Mouse (Mus musculus) inflammation-experienced regulatory T-cells, adult 6 months (primary cell): ENCODE data around the gene C1qtnf6. TPM values are rescaled to one million over a fixed set of nuclear protein-coding genes. Genes with fewer than 3 reads are reported as not detected.

ENCODE experiments used
- ATAC-seq: one replicate; pipeline ENCODE4 v1.8.0; 2017
- polyA plus RNA-seq, 3 experiments: library from polyadenylated mRNA; unstranded; fragments of 100-300 nt; shearing (Covaris generic); gene quantifications; one replicate each; pipeline ENCODE4 v1.2.1; 2017

The C1qtnf6 gene
- 10 to 100 TPM in 1 of 3 experiments, 1 to 10 TPM in 2; 7.7 to 24.3 (median 8.0) TPM for polyA plus RNA-seq

GRCm38 (mm10) chr15:78530671-78531450, at the start of gene C1qtnf6:
TSS of gene C1qtnf6 (minus strand) at chr15:78531416.
- ATAC-seq: no peak

DNA sequence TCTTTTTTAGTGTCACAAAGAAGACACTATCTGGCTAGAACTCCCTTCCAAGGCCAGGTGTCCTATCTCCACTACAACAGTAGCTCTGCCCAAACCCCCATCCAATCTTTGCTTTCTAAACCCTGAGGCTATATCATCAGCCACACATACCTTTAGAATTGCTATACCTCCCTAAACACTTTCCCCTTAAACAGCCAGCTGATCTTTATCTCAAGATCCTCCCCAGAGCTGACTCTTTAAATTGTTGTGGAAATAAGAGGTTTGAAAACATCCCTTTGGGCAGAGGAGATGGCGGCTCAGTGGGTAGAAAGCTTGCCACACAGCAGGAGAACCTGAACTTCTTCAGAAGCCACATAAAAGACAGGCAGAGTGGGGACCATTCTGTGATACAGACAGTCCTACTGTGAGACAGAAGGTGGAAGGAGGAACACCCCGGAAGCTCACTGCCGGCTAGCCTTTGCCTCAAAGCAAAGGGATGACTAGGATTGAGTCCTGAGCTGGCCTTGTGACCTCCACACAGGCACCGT, 45.1 kb upstream of the C1qtnf6 start:
- peak; percentile 37 for ATAC-seq

GRCm38 (mm10) chr15:78572658-78573397, 41.6 kb upstream of the C1qtnf6 start, which contains the start of gene Rac2:
TSS of gene Rac2 (minus strand) at chr15:78572783.
- peak; percentile 52 for ATAC-seq

DNA sequence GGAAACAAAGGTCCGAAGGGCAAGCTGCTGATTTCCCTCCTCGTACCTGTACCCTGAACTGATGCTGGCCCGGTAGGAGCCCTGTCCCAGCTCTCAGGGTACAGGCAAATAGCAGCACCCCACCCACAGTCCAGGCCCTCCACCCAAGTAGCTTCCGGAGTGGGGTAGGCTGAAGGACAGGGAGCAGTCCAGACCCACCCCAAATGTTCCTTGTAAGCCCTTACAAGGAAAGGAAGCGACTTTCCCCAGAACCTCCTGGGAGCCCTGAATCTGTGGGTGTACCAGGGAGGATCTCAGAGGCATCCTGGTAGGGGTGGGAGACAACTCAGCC, 41.0 kb upstream of the C1qtnf6 start:
- ATAC-seq: no peak

GRCm38 (mm10) chr15:78571554-78572269, 40.5 kb upstream of the C1qtnf6 start:
- peak; percentile 65 for ATAC-seq

- no peak for ATAC-seq
Observed at GRCm38 (mm10) chr15:78570170-78570569, 39.0 kb upstream of the C1qtnf6 start.

GRCm38 (mm10) chr15:78567608-78568120, 36.4 kb upstream of the C1qtnf6 start:
- ATAC-seq: no peak

DNA sequence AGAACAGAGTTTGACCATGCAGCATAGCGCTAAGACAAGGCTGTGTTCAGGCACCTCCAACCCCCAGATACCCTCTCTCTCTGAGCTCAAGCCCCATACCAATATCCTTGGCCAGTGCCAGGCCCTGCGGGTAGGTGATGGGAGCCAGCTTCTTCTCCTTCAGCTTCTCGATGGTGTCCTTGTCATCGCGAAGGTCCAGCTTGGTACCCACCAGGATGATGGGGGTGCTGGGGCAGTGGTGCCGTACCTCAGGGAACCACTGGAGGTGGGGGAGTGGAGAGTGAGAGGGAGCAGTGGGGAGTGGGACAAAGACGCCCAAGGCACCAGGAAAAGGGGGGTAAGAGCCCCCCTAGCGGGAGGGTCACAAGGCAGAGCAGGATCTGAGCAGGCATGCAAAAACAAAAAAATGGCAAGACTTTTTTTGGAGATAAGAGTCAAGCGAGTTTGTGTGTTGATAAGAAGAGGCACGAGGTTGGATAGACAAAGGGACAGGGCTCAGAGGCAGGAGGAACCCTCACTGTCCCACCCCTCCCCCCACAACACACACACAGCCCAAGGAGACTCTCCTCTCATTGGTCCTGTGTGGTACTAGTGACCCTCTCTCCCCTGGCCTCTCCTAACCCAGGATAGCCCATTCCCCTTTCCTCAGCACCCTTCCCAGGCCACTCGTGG, 33.7 kb upstream of the C1qtnf6 start:
- no peak for ATAC-seq

DNA sequence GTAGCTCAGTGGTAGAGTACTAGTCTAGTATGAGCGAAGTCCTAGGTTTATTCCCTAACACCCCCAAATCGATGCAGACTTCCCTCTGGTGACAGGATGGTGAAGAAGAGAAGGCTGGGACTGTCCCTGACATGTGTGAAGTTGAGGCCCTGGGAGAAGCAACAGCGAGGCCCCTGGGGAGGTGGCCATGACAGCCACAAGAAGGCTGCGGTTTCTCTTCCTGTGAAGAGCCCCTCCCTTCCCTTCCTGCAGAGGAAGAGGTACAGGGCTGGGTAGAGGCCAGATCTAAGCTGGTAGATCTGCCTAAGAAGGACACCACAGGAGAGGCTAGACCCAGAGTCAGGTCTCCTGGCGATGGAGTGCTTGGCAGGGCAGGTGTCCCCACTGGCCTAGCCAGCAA, 32.7 kb upstream of the C1qtnf6 start:
- peak; percentile 85 for ATAC-seq

DNA sequence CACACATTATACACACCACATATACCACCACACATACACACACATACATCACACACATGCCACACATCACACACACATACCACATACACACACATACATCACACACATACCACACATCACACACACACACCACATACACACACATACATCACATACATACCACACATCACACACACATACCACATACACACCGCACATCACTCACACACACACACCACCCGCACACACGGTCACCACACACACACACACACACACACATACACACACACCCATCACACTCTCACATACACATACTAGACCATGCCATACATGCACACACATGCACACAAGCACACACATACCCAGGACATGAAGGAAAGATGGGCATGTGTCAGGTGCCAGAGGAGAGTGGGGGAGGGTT, 32.1 kb upstream of the C1qtnf6 start:
- ATAC-seq: peak; percentile 3

- ATAC-seq: peak; percentile 26
Observed at GRCm38 (mm10) chr15:78559141-78559979, 28.1 kb upstream of the C1qtnf6 start.

GRCm38 (mm10) chr15:78557693-78558535, 26.7 kb upstream of the C1qtnf6 start:
- ATAC-seq: peak; percentile 42

DNA sequence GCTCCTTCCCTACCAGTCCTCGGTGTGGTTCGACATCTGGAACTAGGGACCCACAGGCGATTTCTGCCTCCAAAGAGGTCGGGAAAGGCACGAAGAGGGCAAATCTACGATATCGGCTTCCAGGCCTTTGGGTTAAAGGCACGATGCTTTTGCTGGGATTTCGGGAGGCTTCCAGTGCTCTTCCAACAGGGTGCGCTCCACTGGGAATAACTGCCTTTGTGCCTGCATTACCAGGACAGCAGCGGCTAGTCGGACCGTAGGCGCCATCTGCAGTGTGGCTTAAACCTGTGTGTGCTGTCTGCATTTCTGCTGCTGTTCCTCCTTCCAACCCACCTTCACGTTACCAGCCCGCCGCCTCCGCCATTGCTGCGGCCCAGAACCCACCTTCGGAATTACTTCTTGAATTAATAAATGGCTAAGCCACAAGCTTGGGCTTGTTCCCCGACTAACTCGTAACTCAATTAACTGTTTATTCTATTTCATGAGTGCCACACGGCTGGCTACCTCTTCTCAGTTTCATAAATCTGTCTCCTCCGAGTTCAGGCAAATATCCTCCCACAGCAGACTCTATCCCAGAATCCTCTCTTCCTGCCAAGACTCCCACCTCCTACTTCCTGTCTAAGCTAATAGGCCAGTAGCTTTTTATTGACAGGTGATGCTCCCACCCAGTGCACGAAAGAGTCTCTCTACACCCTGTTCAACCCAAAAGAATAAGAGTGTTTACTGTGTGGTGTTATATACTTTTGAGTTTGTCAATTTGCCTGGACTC, 23.5 kb upstream of the C1qtnf6 start:
- ATAC-seq: no peak

- no peak for ATAC-seq
Observed at GRCm38 (mm10) chr15:78549189-78549734, 18.0 kb upstream of the C1qtnf6 start.

- no peak for ATAC-seq
Observed at GRCm38 (mm10) chr15:78548711-78549110, 17.5 kb upstream of the C1qtnf6 start.

GRCm38 (mm10) chr15:78548336-78548665, 17.1 kb upstream of the C1qtnf6 start:
- no peak for ATAC-seq

- peak; percentile 67 for ATAC-seq
Observed at GRCm38 (mm10) chr15:78547415-78548335, 16.5 kb upstream of the C1qtnf6 start.

DNA sequence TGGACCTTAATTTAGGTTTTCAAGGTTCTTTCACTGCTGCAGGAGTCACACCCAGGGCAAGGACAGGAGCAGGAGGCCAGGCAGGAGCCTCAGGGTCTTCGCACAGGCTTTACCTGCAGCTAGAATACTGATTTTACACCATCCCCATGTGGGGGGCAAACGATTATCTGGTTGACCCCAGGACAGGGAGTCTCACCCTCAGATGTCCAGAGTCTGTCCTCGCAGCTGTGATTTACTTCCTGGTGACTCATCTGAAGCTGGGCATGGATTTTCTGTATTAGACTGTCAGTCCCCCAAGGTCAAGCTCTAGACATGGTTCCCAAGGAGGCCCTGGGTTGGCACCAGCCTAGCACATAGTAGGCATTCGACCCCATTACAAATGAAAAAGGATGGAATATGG, 14.8 kb upstream of the C1qtnf6 start:
- ATAC-seq: no peak
